Mouse (Mus musculus): ENCODE measurements around the gene Tmc3.

DNA sequence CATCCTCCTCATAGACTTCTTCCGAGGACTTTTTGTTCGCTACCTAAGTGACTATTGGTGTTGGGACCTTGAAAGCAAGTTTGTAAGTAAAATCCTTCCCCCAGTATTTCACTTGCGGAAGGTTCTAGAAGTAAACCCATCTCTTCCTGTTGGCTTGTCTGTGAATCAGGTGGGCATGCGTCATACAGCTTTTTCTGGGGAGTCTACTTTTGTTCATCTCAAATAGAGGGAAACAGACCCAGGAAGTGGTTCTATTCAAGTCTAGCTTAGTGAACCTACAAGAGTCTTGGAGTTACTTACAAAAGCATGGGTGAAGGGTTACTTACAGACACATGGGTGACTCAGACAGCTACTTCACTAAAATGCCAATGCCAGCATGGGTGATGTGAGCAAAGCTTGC, 25.2 kb downstream of the Tmc3 start:
- TF ChIP-seq CTCF (IDR thresholded peaks at IDR 0.05; ENCODE audit: borderline replicate concordance, extremely low read depth, insufficient read depth, insufficient read length) (no peak), POLR2A (IDR thresholded peaks at IDR 0.05; ENCODE audit: borderline replicate concordance, extremely low read depth, insufficient read depth, insufficient read length, poor library complexity, severe bottlenecking) (no peak)
